Mouse (Mus musculus) testis, adult 2 months (tissue): ENCODE results near the gene Chit1. TPM values are rescaled to one million over a fixed set of nuclear protein-coding genes. Genes with fewer than 3 reads are reported as not detected.
A peak's percentile ranks its signal among the peaks of the same experiment; 100 is the strongest.

Source experiments
- H3K27ac ChIP-seq: fragments of 200-500 bp; 2 replicates; pipeline ENCODE4 v1.5.1; 2012; ENCODE audit warnings: low read depth, low read length; ENCODE audit not compliant: control insufficient read depth, insufficient read depth
- H3K27me3 ChIP-seq: fragments of 200-500 bp; 2 replicates; pipeline ENCODE4 v1.6.1; 2012; ENCODE audit warnings: mild to moderate bottlenecking, low read length, moderate library complexity; ENCODE audit not compliant: control insufficient read depth, insufficient read depth
- H3K36me3 ChIP-seq: fragments of 200-500 bp; 2 replicates; pipeline ENCODE4 v1.6.1; 2012; ENCODE audit warnings: mild to moderate bottlenecking, low read length; ENCODE audit not compliant: control insufficient read depth, insufficient read depth
- H3K4me1 ChIP-seq: fragments of 200-500 bp; 2 replicates; pipeline ENCODE4 v1.6.1; 2012; ENCODE audit warnings: low read length; ENCODE audit not compliant: control insufficient read depth, insufficient read depth
- H3K4me3 ChIP-seq: fragments of 200-500 bp; 2 replicates; pipeline ENCODE4 v1.5.1; 2012; ENCODE audit warnings: low read depth, mild to moderate bottlenecking, low read length, moderate library complexity, mixed read lengths; ENCODE audit not compliant: control insufficient read depth
- CTCF ChIP-seq: fragments of 200-500 bp; IDR thresholded peaks from 2 replicates; pipeline ENCODE4 v1.5.1; 2012; ENCODE audit warnings: low read depth, mild to moderate bottlenecking, inconsistent platforms, low read length, moderate library complexity; ENCODE audit not compliant: control insufficient read depth, insufficient read depth, insufficient replicate concordance
- POLR2A ChIP-seq: fragments of 200-500 bp; IDR thresholded peaks from 2 replicates; pipeline ENCODE4 v1.6.1; 2012; ENCODE audit warnings: low read depth, mild to moderate bottlenecking, inconsistent platforms, low read length, moderate library complexity; ENCODE audit not compliant: control insufficient read depth
- polyA plus RNA-seq: library from polyadenylated mRNA; depleted of rRNA; stranded (reverse); fragments of >200 nt; gene quantifications from 2 replicates; pipeline ENCODE4 v1.2.3, GENCODE M21; 2012

Chit1 gene
- polyA plus RNA-seq, 1 experiment, result 8.7 TPM

DNA sequence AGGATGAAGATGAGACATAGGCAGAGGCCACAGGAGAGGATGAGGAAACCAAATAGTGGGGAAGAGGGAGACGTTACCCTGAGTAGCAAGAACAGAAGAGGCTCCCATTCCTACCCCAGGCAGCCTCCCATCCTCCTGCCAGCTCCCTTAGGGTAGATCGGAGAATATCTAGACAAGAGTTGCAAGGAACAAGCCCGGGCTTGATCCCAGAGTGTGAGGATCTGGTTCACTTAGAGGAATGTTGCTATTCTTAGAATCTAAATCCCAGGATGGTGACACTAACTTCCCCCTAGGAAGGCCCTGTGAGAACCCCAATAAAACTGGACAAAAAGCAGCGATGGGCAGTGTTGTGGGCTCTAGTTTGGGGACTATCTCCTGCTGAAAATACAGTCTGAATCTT lies 10.1 kb upstream of the Chit1 start:
- no peak overlapping the region for H3K27ac ChIP-seq

GRCm38 (mm10) chr1:134101593-134101992 lies 9.4 kb upstream of the Chit1 start:
- no peak overlapping the region for H3K4me3 ChIP-seq
- no peak for TF ChIP-seq POLR2A
- no peak for TF ChIP-seq CTCF
- H3K27me3 ChIP-seq, result no peaks in the 10 kb centered on the region
- H3K4me1 ChIP-seq, result peaks cover 14% of the 10 kb centered on the region
- H3K27ac ChIP-seq, result no peak overlapping the region
- no peaks in the 10 kb centered on the region for H3K36me3 ChIP-seq

More for the DNA sequence above, 10.1 kb upstream of the Chit1 start:
- no peak for TF ChIP-seq POLR2A
- TF ChIP-seq CTCF, result no peak
- H3K27me3 ChIP-seq, result no peaks in the 10 kb centered on the region
- H3K36me3 ChIP-seq, result no peaks in the 10 kb centered on the region
- H3K4me1 ChIP-seq, result peaks cover 17% of the 10 kb centered on the region
- no peak overlapping the region for H3K4me3 ChIP-seq

- no peak overlapping the region for H3K27ac ChIP-seq
- H3K4me1 ChIP-seq, result peaks cover 5% of the 10 kb centered on the region
- H3K27me3 ChIP-seq, result no peaks in the 10 kb centered on the region
- TF ChIP-seq CTCF (no peak), POLR2A (no peak)
- no peaks in the 10 kb centered on the region for H3K36me3 ChIP-seq
- H3K4me3 ChIP-seq, result no peak overlapping the region
Measured at GRCm38 (mm10) chr1:134103861-134104260, 7.2 kb upstream of the Chit1 start.

GRCm38 (mm10) chr1:134105043-134105763 lies 5.8 kb upstream of the Chit1 start:
- TF ChIP-seq CTCF (no peak), POLR2A (no peak)
- H3K27ac ChIP-seq, result no peak overlapping the region
- H3K4me1 ChIP-seq, result no peaks in the 10 kb centered on the region
- H3K4me3 ChIP-seq, result no peak overlapping the region
- H3K36me3 ChIP-seq, result no peaks in the 10 kb centered on the region
- H3K27me3 ChIP-seq, result no peaks in the 10 kb centered on the region

DNA sequence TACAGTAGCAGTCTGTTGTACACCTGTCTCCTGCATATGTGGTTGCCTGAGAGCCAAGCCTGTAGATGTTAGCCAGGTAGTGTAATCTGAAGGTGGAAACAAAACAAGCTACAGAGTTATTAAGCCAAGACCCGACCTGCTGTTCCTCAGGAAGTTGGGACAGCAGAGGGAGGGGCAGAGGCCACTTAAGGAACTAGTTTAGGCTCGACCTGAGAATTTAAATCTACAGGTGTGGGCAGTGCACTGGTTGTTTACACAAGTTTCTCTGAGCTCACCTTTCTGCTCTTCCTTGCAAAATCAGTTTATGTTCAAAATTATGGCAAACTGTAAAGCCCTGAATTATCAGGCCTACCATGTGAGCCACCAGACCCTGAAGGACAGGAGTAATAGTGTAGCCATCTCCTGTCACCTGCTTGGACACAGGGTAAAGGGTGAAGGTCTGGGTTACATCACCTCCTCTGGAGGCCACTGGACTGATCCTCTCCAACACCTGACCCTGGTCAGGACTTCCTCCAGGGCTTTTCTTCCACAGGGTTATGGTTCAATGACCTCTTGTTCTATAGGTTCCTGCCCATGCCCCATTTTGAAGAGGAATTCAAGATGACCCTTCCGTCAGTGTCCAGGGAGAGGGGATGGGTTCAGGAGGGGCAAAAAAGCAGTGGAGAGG lies 5.1 kb upstream of the Chit1 start:
- no peaks in the 10 kb centered on the region for H3K36me3 ChIP-seq
- H3K27ac ChIP-seq, result no peak overlapping the region
- no peak overlapping the region for H3K4me3 ChIP-seq
- H3K4me1 ChIP-seq, result no peaks in the 10 kb centered on the region
- H3K27me3 ChIP-seq, result no peaks in the 10 kb centered on the region
- TF ChIP-seq POLR2A (no peak), CTCF (no peak)

DNA sequence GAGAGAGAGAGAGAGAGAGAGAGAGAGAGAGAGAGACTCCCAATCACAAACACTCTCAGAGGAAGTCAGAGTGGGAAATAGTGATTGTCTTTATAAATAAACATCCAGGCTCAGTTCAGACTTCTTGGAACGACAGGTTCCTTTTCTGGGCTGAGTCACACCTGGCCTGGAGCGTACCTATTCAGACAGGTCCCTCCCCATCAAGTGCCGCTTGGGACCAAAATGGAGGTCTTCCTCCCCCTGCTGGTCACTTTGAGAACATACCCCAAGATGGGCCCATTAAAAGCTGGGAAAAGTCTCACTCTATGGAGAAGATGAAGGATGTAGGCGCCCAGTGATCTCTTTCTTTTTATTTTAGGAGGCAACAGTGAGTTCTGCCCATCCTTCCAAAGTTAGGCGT lies 4.3 kb upstream of the Chit1 start:
- TF ChIP-seq POLR2A, result no peak
- TF ChIP-seq CTCF, result peak; percentile 65; the same call in 1 of the 2 replicates
- no peaks in the 10 kb centered on the region for H3K4me1 ChIP-seq
- no peak overlapping the region for H3K27ac ChIP-seq
- no peaks in the 10 kb centered on the region for H3K36me3 ChIP-seq
- H3K4me3 ChIP-seq, result no peak overlapping the region
- no peaks in the 10 kb centered on the region for H3K27me3 ChIP-seq

DNA sequence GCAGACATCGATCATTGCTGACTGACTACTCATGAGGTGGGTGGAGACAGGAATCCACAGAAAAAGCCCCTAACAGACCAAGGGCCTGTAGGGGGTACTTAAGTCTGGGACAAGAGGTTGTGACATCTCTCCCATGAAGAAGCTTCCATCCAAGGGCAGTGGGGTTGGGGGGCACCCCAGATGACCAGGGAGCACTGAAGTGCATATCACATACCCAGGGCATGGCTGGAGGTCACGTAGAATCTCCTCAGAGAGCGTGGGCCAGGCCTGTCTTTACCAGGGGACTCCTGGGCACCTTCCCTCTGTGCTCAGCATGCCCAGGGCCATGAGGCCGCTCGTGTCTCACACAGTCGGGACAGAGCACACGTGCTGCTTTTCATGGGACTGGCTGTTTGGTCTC lies 3.3 kb upstream of the Chit1 start:
- no peaks in the 10 kb centered on the region for H3K4me1 ChIP-seq
- H3K27me3 ChIP-seq, result no peaks in the 10 kb centered on the region
- no peak overlapping the region for H3K4me3 ChIP-seq
- no peak for TF ChIP-seq POLR2A
- no peak for TF ChIP-seq CTCF
- H3K27ac ChIP-seq, result no peak overlapping the region
- H3K36me3 ChIP-seq, result no peaks in the 10 kb centered on the region

- Histone ChIP-seq H3K4me3 (no peak overlapping the region), H3K36me3 (no peaks in the 10 kb centered on the region), H3K27ac (no peak overlapping the region), H3K4me1 (no peaks in the 10 kb centered on the region), H3K27me3 (no peaks in the 10 kb centered on the region)
- TF ChIP-seq POLR2A (no peak), CTCF (no peak)
Measured at GRCm38 (mm10) chr1:134110015-134110414, 1.0 kb upstream of the Chit1 start.
